Mouse (Mus musculus) layer of hippocampus, adult 2 months (tissue): ENCODE data around the gene Tbc1d10a. TPM values are rescaled to one million over a fixed set of nuclear protein-coding genes. Genes with fewer than 3 reads are reported as not detected.

Source experiments
- DNase-seq, 2 experiments: peaks; one replicate each; pipeline ENCODE4 v3.0.0; 2022; ENCODE audit warnings: low spot score in 2 of 2
- H3K27ac ChIP-seq: fragments of 200-600 bp; 2 replicates; pipeline ENCODE4 v1.8.1; 2022
- H3K4me3 ChIP-seq: fragments of 200-600 bp; 2 replicates; pipeline ENCODE4 v1.8.1; 2022; ENCODE audit warnings: mild to moderate bottlenecking
- CTCF ChIP-seq: fragments of 200-600 bp; conservative IDR thresholded peaks from 2 replicates; pipeline ENCODE4 v1.8.1; 2022; ENCODE audit warnings: antibody characterized with exemption, mild to moderate bottlenecking, moderate library complexity
- long read RNA-seq, 2 experiments: library from polyadenylated mRNA; stranded (forward); transcript quantifications; one replicate each; pipeline ENCODE4 v2.0.0; 2021; ENCODE audit warnings: borderline mapping rate in 2 of 2
- total RNA-seq, 2 experiments: library from RNA; stranded (reverse); gene quantifications; 2 replicates each; pipeline ENCODE4 v1.2.3; 2021

Gene Tbc1d10a
- total RNA-seq = 10 to 100 TPM; 27.3 to 29.4 TPM
- long read RNA-seq, experiment 1, transcript Tbc1d10a-201 (9 exons, 1,957 nt) = major isoform, 29 of 33 reads
- long read RNA-seq, experiment 1, partial matches to known transcripts = 1 of 33 reads
- long read RNA-seq, experiment 1, other reads (novel, unspliced or antisense) = 3 of 33 reads
- long read RNA-seq, experiment 2, transcript Tbc1d10a-201 (9 exons, 1,957 nt) = major isoform, 43 of 46 reads
- long read RNA-seq, experiment 2, partial matches to known transcripts = 2 of 46 reads
- long read RNA-seq, experiment 2, other reads (novel, unspliced or antisense) = 1 of 46 reads

GRCm38 (mm10) chr11:4186486-4187317, at the start of gene Tbc1d10a:
Gene Tbc1d10a (plus strand): TSS chr11:4186789.
- peak; percentile 20; the same call in 1 of the 2 replicates for TF ChIP-seq CTCF
- Histone ChIP-seq H3K4me3 (peak within 1 kb of the TSS; percentile 90), H3K27ac (peak within 1 kb of the TSS; percentile 90)
- peak; percentile 99 for DNase-seq

GRCm38 (mm10) chr11:4138964-4139363, 47.6 kb upstream of the Tbc1d10a start:
- TF ChIP-seq CTCF = no peak

GRCm38 (mm10) chr11:4141505-4141904, 45.1 kb upstream of the Tbc1d10a start:
- no peak for DNase-seq
- Histone ChIP-seq H3K27ac (no peak overlapping the region), H3K4me3 (no peak overlapping the region)
- no peak for TF ChIP-seq CTCF

More at GRCm38 (mm10) chr11:4138964-4139363, 47.6 kb upstream of the Tbc1d10a start:
- Histone ChIP-seq H3K27ac (no peak overlapping the region), H3K4me3 (no peak overlapping the region)
- DNase-seq = no peak

- no peak for DNase-seq
- H3K27ac ChIP-seq = no peak overlapping the region
- no peak overlapping the region for H3K4me3 ChIP-seq
- TF ChIP-seq CTCF = no peak
These were observed 44.2 kb upstream of the Tbc1d10a start for GRCm38 (mm10) chr11:4142352-4142751.

GRCm38 (mm10) chr11:4143281-4144062, 43.1 kb upstream of the Tbc1d10a start:
- no peak for TF ChIP-seq CTCF
- no peak overlapping the region for H3K4me3 ChIP-seq
- H3K27ac ChIP-seq = no peak overlapping the region; the same call in 1 of the 2 replicates
- DNase-seq = no peak

GRCm38 (mm10) chr11:4146381-4146780, 40.2 kb upstream of the Tbc1d10a start:
- no peak overlapping the region for H3K4me3 ChIP-seq
- no peak for TF ChIP-seq CTCF
- no peak overlapping the region for H3K27ac ChIP-seq
- no peak for DNase-seq

GRCm38 (mm10) chr11:4147098-4147497, 39.5 kb upstream of the Tbc1d10a start:
- no peak overlapping the region for H3K27ac ChIP-seq
- no peak for TF ChIP-seq CTCF
- no peak overlapping the region for H3K4me3 ChIP-seq
- DNase-seq = no peak

GRCm38 (mm10) chr11:4148120-4148519, 38.5 kb upstream of the Tbc1d10a start:
- peak overlapping the region; percentile 23; the same call in 1 of the 2 replicates for H3K27ac ChIP-seq
- no peak for TF ChIP-seq CTCF
- no peak for DNase-seq

GRCm38 (mm10) chr11:4148536-4149156, 37.9 kb upstream of the Tbc1d10a start:
- Histone ChIP-seq H3K27ac (no peak overlapping the region; the same call in 1 of the 2 replicates), H3K4me3 (no peak overlapping the region)
- no peak for TF ChIP-seq CTCF
- no peak for DNase-seq

More at GRCm38 (mm10) chr11:4148120-4148519, 38.5 kb upstream of the Tbc1d10a start:
- no peak overlapping the region for H3K4me3 ChIP-seq

GRCm38 (mm10) chr11:4149886-4150285, 36.7 kb upstream of the Tbc1d10a start:
- no peak overlapping the region for H3K27ac ChIP-seq
- DNase-seq = no peak

GRCm38 (mm10) chr11:4153694-4154093, 32.9 kb upstream of the Tbc1d10a start:
- no peak for DNase-seq
- TF ChIP-seq CTCF = no peak
- no peak overlapping the region for H3K4me3 ChIP-seq
- H3K27ac ChIP-seq = no peak overlapping the region

More at GRCm38 (mm10) chr11:4149886-4150285, 36.7 kb upstream of the Tbc1d10a start:
- H3K4me3 ChIP-seq = no peak overlapping the region
- no peak for TF ChIP-seq CTCF

GRCm38 (mm10) chr11:4155641-4156040, 30.9 kb upstream of the Tbc1d10a start:
- no peak for TF ChIP-seq CTCF
- no peak for DNase-seq
- no peak overlapping the region for H3K27ac ChIP-seq
- H3K4me3 ChIP-seq = no peak overlapping the region
